Mouse (Mus musculus) gastrocnemius, adult 2 months (tissue): ENCODE measurements around the gene Plekha1. TPM values are rescaled to one million over a fixed set of nuclear protein-coding genes. Genes with fewer than 3 reads are reported as not detected.
A peak's percentile ranks its signal among the peaks of the same experiment; 100 is the strongest.

ENCODE experiments used
- DNase-seq: peaks from one replicate; pipeline ENCODE4 v3.0.0; 2022
- H3K27ac ChIP-seq: fragments of 200-600 bp; 2 replicates; pipeline ENCODE4 v1.8.1; 2022; ENCODE audit warnings: mild to moderate bottlenecking
- H3K4me3 ChIP-seq: fragments of 200-600 bp; 2 replicates; pipeline ENCODE4 v1.8.1; 2022; ENCODE audit warnings: mild to moderate bottlenecking, moderate library complexity
- CTCF ChIP-seq: fragments of 200-600 bp; IDR thresholded peaks from 2 replicates; pipeline ENCODE4 v1.8.1; 2022; ENCODE audit warnings: antibody characterized with exemption, mild to moderate bottlenecking, moderate library complexity
- intact Hi-C: fragments of 180-260 bp; cut with DNase I; formaldehyde crosslinking; loops from one replicate; pipeline ENCODE4 v1.15.1; 2025
- total RNA-seq, 2 experiments: library from RNA; stranded (reverse); gene quantifications; 2 replicates each; pipeline ENCODE4 v1.2.3; 2021

The Plekha1 gene
- total RNA-seq, 2 experiments from 2014 or later, result 23.4 to 28.2 TPM

DNA sequence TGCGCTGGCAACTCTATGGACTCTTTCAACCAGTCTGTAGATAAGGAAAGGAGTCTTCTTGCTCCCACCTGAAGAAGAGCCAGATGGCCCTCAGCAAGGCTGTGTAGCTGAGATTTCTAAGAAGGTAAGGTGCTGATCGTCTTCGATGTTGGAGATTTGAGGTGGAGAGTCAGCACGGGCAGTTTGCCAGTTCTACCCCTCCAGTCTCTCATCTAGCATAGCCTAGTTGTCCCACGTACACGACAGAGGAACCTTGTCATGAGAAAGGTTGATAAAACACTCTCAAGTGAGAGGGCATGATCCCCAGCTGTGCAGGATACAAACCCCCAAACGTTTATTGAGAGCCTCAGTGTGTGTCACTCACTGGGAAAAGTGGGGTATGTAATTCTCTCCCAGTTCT lies 845 bp upstream of the Plekha1 start:
- TF ChIP-seq CTCF, result no peak
- Histone ChIP-seq H3K27ac (no peak overlapping the region), H3K4me3 (no peak overlapping the region)
- no peak for DNase-seq
- intact Hi-C loops, result loop anchor here (5.0 kb wide), 1 partner anchor 118 kb away; no protein-coding TSS in a partner anchor

DNA sequence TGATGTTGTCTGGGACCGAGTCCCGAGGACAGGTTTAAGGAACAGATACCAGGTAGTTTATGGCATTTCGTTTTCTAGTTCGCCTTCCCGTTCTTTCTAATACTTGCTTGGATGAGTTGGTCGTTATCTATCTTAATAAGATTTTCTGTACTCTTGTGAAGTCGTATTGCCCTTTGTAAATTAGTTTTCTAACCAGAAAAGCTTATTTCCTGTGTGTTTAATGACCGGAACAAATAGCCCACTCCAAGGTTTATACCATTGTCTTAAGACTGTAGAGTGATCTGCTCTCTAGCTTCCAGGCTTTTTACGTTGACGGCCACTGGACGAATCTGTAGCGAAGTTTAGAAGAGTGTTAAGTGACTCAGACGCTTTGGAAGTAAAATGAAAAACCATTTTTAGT lies 1.1 kb downstream of the Plekha1 start:
- intact Hi-C loops, result loop anchor here (5.0 kb wide), 1 partner anchor 116 kb away; no protein-coding TSS in a partner anchor
- DNase-seq, result no peak
- Histone ChIP-seq H3K27ac (peak overlapping the region; percentile 96), H3K4me3 (peak overlapping the region; percentile 90)
- TF ChIP-seq CTCF, result no peak

DNA sequence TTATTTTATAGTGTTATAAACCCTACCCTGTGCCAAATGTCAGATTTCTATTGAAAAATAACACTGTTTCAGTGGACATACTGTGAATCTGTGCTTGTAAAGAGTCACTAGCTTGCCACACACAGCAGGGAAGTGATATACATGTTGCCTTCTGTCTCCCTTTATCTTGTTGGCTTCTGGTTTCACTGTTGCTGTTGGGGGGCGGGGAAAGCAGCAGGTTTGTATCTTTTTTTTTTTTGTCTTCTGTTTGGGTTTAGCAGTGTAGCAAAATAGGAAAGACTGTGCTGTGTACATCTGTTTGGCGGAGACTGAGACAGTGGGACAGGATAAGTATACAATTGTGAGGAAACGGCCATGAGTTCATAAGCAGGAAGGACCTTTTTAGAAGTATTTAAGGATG lies 1.7 kb downstream of the Plekha1 start:
- TF ChIP-seq CTCF, result no peak
- intact Hi-C loops, result loop anchor here (5.0 kb wide), 1 partner anchor 115 kb away; no protein-coding TSS in a partner anchor
- peak overlapping the region; percentile 90 for H3K4me3 ChIP-seq
- DNase-seq, result no peak
- peak overlapping the region; percentile 96 for H3K27ac ChIP-seq

DNA sequence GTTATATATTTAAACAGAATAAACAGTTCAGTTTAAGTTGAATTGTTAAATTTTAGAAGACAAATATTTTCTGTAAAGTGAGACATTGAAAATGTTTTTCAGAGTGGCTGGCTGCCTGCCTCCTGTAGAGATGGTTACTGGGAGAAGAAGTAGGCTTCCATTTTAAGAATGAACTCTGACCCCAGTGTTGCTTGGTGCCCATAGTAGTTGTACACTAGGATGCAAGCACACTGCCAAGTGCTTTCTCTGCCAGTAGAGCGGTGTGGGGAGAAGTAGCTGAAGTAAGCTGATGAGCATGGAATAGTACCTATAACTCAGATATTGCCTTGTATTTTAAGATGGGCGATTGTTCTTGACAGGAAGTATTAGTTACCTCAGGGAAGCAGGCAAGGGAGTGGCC lies 18.6 kb downstream of the Plekha1 start:
- DNase-seq, result peak; percentile 48
- H3K4me3 ChIP-seq, result no peak overlapping the region
- intact Hi-C loops, result no loop called here
- TF ChIP-seq CTCF, result no peak
- H3K27ac ChIP-seq, result no peak overlapping the region

DNA sequence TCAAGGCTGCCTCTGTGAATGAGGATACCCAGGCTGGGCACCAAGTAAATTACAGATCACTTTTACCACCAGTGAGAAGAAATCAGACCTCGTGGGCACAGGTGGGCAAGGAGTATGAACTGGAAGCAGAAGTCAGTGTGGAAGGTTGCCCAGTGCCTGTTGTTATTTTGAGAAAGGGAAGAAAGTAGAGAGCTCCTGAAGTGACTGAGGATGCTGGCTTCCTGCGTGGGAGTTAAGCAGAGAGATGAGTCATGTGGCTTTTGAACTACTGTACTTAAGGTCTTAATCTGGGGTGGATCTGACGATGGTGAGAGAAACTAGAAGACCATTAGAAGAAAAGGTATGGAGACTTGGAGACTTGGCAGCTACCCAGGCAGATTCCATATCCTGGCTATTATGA lies 20.7 kb downstream of the Plekha1 start:
- no peak for TF ChIP-seq CTCF
- Histone ChIP-seq H3K27ac (no peak overlapping the region), H3K4me3 (no peak overlapping the region)
- intact Hi-C loops, result no loop called here
- DNase-seq, result no peak

DNA sequence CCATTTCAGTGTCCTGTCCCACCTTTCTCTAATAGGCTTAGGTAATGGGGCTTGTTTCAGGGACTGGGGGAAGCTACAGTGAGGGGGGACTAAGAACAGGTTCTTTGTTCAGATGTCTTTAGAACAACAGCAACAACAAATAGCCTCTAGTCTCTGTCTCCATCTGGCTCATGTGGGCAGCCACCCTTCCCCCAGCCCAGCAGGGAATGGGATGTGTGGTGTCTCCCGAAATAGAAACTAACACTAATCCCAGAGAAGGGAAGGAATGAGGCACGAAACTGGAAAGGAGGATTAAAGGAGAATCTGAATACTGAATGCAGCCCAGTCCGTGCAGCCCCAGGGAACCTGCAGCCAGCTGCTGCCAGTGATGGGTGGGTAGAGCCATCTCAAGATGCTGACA lies 22.4 kb downstream of the Plekha1 start:
- Histone ChIP-seq H3K27ac (peak overlapping the region; percentile 68), H3K4me3 (peak overlapping the region; percentile 16; the same call in 1 of the 2 replicates)
- no peak for DNase-seq
- intact Hi-C loops, result no loop called here
- no peak for TF ChIP-seq CTCF

DNA sequence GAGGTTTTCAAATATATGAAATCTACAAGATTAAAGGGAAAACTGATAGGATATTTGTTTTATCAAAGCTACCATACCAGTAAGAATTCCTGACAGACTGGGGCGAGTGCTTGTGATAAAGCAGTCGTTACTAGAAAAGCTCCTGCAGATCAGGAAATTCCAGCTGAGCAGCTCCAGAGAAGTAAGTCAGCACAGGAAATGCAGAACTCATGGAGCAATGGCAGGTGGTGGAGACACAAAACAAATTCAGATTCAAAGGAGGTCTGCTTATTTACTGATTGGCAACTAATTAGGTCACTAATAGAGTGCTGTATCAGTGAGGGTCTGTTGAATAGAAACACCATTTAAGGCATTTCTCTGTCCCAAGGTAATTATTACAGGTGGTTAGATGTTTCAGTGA lies 25.3 kb downstream of the Plekha1 start:
- TF ChIP-seq CTCF, result no peak
- no peak for DNase-seq
- no peak overlapping the region for H3K27ac ChIP-seq
- H3K4me3 ChIP-seq, result no peak overlapping the region
- intact Hi-C loops, result no loop called here

DNA sequence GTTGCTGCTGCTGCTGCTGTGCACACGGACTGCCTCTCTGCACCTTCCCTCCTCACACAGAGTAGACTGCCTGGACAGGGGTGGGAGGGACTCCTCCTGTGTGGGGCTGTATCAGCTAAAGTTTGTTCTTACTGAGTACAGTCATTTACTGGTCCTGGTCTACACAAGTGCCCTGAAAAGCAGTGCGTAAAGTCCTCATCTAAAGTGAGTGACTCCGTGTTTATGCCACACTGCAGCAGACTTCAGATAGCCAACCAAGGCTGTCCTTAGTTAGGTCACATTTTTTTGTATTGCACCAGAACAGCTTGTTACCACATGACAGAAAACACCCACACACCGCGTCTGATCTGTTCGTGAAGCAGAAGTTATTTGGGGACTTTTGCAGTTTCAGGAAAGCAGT lies 27.4 kb downstream of the Plekha1 start:
- intact Hi-C loops, result no loop called here
- DNase-seq, result peak; percentile 26
- H3K27ac ChIP-seq, result peak overlapping the region; percentile 57
- no peak overlapping the region for H3K4me3 ChIP-seq
- no peak for TF ChIP-seq CTCF

DNA sequence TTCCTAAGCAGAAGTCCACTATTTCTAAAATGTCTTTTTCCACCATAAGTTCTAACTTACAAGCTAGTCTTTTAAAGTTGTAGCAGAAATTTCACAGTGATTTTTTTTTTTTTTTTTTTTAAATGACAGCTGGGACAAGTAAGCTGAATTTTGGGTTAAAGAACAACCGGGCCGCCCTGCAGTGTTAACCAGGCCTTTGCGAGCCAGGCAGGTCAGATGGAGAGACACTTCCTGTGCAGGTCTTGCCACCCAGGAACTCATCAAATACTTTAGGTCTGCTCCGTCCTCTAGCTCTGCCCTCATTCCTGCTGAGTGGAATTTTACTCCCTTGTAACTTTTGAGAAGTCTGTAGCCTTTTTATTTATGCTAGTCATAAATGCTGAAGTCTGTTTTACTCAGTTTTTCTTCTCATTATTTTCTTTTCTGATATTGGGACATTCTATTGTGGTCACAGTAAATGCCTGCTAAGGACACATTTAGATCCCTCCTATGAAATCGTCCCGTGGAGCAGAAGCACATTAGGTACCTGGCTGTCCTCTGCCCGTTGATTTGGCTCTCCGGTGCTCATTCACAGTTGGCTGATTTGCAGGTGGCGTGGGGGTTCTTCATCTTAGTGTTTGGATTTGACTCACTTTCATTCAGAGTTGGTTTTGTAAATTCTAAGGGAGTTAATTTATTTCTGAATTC lies 29.5 kb downstream of the Plekha1 start:
- no peak for DNase-seq
- Histone ChIP-seq H3K27ac (no peak overlapping the region), H3K4me3 (no peak overlapping the region)
- intact Hi-C loops, result no loop called here
- no peak for TF ChIP-seq CTCF

DNA sequence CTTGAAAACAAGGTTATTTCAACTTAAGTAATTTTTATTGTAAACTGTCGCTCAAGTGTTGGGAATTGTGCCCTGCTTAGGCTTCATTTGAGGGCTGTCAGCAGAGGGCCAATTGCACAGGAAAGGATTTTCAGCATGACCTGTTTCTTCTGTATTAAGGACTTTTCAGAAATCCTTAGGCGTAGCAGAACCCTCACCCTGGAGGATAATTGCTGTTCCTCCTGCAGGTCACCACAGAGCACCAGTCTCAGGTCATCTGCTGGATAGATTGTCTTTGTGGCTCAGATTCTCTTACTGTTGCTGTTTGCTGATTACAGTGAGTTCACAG lies 30.0 kb downstream of the Plekha1 start:
- no peak for DNase-seq
- TF ChIP-seq CTCF, result no peak
- intact Hi-C loops, result no loop called here
- no peak overlapping the region for H3K4me3 ChIP-seq
- H3K27ac ChIP-seq, result no peak overlapping the region

DNA sequence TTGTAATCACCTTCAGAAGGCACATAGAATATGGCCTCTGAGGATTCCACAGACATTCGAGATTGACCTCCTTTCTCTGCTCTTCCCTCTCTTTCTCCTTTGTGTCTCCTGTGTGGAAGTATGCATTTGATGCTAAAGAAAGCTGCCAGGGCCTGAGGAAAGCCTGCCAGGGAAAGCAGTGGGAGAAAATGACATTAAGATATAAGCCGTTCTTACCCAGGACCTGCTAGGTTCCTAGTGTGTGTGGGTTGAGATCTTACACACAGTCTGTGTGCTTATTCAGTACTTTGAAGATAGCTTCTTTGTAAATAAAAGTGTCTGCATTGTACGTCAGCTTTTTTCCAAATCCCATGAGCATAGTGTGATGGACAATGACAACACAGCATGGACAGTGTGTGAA lies 30.5 kb downstream of the Plekha1 start:
- intact Hi-C loops, result no loop called here
- Histone ChIP-seq H3K4me3 (no peak overlapping the region), H3K27ac (no peak overlapping the region)
- DNase-seq, result no peak
- TF ChIP-seq CTCF, result no peak

DNA sequence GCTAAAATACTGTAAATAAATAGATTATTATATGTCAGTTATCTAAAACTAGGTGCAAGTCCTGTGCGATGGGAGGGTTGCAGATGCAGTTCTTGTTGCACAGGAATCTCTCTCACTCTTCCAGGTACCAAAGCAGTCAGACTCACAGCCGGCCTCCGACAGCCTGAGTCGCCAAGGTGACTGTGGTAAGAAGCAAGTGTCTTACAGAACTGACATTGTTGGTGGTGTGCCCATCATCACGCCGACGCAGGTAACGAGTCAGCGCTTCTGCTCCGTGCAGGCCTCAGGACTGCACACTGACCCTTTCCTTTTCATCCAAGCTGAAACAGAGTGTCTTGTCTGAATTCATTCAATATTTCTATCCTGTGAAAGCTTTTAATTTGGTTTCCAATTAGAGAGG lies 31.6 kb downstream of the Plekha1 start:
- TF ChIP-seq CTCF, result no peak
- H3K4me3 ChIP-seq, result no peak overlapping the region
- no peak for DNase-seq
- intact Hi-C loops, result no loop called here
- H3K27ac ChIP-seq, result no peak overlapping the region

DNA sequence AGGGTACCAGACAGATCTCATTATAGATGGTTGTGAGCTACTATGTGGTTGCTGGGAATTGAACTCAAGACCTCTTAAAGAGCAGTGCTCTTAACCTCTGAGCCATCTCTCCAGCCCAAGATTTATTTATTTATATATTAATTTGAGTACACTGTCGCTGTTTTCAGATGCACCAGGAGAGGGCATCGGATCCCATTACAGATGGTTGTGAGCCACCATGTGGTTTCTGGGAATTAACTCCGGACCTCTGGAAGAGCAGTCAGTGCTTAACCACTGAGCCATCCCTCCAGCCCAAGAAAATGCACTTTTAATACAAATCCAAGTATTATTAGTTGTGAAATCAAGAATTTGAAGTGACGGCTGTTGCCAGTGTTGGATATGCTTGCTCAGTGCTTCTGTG lies 32.8 kb downstream of the Plekha1 start:
- intact Hi-C loops, result no loop called here
- Histone ChIP-seq H3K27ac (no peak overlapping the region), H3K4me3 (no peak overlapping the region)
- no peak for DNase-seq
- peak; percentile 37; the same call in 1 of the 2 replicates for TF ChIP-seq CTCF

DNA sequence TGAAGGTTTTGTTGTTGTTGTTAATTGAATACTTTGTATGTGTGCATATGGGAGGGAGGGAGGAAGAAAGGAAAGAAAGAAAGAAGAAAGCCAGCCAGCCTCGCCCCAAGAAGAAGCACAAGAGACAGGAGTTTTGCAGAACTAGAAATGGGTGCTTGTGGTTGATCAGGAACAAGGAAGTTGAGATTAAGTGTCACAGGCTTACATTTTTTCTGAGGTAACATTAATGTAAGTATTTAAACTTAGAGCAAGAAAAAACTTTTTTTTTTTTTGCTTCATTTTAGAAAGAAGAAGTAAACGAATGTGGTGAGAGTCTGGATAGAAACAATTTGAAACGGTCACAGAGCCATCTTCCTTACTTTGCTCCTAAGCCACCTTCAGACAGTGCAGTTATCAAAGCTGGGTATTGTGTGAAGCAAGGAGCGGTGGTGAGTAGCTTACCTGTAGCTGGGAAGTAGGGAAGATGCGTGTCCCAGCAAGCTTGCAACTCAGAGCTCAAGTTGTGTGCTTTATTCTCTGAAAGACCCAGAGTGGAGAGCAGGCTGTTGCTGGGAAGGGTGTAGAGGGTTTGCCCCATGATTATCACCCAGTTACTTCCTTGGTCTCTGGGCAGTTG lies 34.8 kb downstream of the Plekha1 start:
- no peak overlapping the region for H3K27ac ChIP-seq
- TF ChIP-seq CTCF, result no peak
- H3K4me3 ChIP-seq, result no peak overlapping the region
- intact Hi-C loops, result no loop called here
- no peak for DNase-seq
